Mouse (Mus musculus) kidney, adult 2 months (tissue): Measurements from ENCODE around the gene Dnaja1.

Experiments
- CTCF ChIP-seq: fragments of 200-500 bp; conservative IDR thresholded peaks from 2 replicates; pipeline ENCODE4 v1.5.1; 2011; ENCODE audit warnings: low read depth, mild to moderate bottlenecking, control low read depth, low read length, moderate library complexity, mixed read lengths; ENCODE audit not compliant: insufficient read depth, insufficient read length
- POLR2A ChIP-seq: fragments of 200-500 bp; IDR thresholded peaks from one replicate; pipeline ENCODE4 v1.6.1; 2011; ENCODE audit warnings: low read depth, low read length, control low read depth

GRCm38 (mm10) chr4:40676338-40676737 is 45.6 kb upstream of the Dnaja1 start:
- TF ChIP-seq CTCF (no peak), POLR2A (no peak)
